Mouse (Mus musculus): ENCODE data around the gene Mrtfa.

Mrtfa gene

DNA sequence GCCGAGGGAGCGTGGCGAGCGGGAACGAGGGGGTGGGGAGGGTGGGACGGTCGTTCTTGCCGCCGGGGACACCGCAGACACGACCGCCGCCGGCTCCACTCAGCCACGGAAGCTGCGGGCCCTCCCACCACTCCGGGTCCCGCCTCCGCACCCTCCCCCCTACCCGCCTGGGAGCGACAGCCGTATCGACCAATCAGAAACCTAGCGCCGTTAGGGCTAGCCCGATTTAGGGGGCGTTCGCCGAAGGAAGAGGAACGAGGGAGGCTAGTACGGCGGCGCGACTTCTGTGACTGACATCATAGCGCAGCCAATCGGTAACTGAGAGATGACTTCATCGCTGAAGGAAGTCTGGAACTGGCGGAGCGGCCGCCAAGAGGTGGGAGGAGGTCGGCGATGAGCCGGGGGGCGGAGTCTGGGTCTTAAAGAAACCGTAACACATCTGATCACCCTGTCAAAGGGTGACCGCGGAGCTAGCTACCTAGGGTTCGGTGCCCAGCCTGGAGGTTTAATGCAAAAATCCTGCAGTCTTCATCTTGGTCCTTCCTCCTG, at the start of gene Mrtfa:
TSS of gene Mrtfa (minus strand) at position 128 of the 549 bp plus-strand sequence.
- DNase-seq = peak; percentile 100

DNA sequence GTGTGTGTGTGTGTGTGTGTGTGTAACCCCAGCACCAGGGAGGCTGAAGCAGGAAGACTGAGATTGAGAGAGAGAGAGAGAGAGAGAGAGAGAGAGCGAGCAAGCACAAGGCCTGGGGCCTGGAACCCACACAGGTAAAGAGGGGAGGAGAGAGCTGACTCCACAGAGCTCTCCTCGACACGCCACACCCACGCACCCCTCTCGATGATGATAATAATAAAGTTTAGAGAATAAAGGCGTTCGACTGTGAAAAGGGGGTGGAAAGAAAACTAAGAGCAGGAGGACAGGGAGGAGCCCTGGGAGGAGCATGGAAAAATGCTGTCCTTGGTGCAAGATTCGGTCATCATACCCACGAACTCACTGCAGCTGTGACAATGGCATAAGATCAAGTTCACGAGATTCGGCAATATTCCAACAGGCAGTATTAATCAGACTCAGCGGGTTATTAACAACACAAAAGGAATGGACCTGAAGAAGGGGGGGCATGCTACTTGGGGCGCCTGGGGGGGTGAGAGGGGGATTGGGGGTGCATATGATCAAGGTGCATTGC, 49.3 kb upstream of the Mrtfa start:
- DNase-seq = no peak

DNA sequence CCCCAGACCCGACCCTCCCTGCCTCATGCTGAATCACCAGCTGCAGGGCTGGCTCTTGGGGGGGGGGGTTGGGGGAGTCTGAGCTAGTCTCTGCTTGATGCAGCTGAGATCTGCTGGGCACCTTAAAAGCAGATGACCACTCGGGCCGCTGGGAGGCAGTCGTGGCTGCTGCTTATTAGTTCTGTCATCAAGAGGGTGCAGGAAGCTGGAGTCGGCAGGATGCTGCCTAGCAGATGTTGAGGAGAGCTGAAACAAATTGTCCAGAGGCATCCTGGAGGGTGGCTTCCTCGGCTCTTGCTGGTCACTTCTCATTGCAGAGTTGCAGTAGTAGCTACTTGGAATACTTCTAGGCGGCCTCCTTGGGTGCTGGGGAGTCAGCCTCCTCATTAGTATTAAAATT, 48.7 kb upstream of the Mrtfa start:
- peak; percentile 92 for DNase-seq

DNA sequence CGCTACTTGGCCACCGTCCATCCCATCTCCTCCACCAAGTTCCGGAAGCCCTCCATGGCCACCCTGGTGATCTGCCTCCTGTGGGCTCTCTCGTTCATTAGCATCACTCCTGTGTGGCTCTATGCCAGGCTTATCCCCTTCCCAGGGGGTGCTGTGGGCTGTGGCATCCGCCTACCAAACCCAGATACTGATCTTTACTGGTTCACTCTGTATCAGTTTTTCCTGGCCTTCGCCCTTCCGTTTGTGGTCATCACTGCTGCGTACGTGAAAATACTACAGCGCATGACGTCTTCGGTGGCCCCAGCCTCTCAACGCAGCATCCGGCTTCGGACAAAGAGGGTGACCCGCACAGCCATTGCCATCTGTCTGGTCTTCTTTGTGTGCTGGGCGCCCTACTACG, 46.9 kb upstream of the Mrtfa start:
- no peak for DNase-seq

DNA sequence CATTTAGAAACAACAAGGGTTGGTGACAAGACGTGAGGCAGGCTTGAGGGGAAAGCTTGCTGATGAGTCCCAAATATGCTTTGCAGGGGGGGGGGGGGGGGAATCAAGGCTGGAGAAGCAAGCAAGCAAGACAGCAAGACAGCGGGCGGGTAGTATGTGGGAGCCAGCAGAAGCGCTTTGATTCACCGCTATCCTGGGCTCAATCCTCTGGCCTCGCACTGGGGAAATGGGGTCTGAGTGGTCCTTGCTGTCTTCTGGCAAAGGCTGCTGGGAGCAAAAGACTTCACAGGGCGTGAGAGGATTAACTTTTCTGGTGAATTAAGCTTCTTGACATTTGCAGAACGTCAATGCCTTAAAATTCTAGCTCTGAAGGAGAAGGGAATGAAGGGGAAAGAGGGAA, 45.5 kb upstream of the Mrtfa start:
- DNase-seq = no peak

DNA sequence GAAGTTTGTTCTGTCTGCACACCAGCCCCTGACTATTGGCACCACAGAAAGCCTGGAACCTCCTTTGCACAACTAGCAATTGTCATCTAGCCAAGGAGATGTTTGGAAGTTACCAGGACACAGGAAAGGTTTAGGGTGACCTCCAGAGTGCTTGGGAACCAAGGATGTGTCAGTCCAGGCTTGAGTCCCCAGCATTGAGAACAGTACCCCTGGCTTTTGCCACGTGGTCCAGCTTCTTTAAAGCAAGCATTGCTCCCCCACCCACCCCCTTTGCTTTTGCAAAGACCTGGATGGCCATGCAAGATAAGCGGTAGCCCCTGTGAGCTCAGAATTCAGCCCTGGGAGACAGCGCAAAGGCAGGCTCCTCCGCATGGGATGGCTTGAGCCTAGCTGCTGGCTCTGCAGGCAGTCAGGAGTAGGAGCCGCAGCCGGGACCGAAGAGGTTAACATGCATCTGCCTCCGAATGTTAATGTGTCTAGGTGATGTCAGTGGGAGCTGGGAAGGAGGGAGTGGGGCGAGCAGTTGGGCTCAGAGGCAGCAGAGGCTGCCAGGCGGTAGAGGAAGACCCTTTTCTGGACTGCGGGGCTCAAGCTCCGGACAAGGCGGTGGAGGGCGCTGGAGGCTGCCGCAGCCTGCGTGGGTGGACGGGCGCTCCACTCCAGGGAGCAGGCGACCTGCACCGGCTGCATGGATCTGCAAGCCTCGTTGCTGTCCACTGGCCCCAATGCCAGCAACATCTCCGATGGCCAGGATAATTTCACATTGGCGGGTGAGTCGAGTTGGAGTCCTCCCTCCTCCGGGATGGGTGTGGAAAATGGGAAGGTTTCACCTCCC, 44.7 kb upstream of the Mrtfa start, which contains the start of gene Mchr1:
TSS of gene Mchr1 (plus strand) at position 414 of the 835 bp plus-strand sequence.
- DNase-seq = peak; percentile 91

DNA sequence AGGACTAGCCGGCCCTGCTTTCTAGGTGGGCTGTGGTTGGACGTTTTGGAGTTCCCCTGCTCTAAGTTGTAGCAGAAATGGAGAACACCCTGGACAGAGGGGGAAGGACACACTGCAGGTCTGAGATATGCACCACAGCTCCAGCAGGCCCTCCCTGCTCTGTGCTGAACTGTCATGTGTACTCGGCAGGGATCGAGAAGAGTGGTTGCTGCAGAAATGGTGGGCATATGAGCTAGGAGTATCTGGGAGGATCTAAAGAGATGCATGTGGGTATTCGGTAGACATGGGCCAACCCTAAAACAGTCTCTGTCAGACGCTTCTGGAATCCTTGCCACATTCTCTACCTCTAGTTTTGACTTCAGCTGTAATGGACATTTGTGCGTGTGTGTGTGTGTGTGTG, 40.8 kb upstream of the Mrtfa start:
- DNase-seq = peak; percentile 76

DNA sequence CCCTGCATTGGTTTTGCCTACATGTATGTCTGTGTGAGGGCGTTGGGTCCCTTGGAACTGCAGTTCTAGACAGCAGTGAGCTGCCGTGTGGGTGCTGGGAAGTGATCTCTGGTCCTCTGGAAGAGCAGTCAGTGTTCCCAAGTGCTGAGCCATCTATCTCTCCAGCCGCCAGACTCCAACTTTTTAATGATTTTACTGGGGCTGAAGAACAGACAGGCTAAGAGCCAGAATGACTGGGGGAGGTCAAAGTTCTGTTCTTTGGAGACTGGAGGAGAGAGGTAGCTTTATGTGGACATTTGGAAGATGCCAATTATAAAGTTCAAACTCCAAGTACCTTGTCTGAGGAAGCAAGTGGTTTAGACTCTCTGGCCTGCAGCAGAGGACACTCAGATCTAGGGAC, 39.2 kb upstream of the Mrtfa start:
- no peak for DNase-seq

DNA sequence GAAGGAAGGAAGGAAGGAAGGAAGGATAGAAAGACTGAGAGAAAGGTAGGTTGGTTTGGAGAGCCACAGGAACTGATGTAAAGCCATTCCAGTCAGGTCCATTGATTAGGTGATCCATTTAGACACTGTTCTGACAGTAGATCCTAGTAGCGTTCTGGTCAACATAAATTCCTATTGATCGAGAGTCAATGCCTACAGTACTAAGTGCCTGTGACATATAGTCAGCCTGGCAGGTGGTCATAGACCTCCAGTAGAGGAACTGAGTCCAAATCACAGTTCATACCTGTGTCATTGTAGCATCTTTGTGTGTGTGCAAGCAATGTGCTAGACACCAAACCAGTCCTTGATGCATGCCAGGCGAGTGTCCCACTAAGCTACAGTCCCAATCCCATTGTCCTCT, 37.7 kb upstream of the Mrtfa start:
- peak; percentile 54 for DNase-seq

DNA sequence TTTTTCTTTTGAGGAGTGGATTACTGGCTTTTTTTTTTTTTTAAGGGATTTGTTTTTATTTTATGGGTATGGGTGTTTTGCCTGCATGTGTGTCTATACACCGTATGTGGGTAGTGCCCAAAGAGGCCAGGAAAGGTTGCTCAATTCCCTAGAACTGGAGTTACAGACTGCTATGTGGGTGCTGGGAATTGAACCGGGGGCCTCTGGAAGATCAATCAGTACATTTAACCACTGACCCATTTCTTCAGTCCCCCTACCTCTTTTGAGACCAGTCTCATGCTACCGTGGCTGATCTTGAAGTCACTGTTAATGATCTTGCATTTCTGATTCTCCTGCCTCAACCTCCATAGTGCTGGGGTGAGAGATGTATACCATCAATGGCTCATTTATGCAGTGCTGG, 36.7 kb upstream of the Mrtfa start:
- DNase-seq = peak; percentile 62

DNA sequence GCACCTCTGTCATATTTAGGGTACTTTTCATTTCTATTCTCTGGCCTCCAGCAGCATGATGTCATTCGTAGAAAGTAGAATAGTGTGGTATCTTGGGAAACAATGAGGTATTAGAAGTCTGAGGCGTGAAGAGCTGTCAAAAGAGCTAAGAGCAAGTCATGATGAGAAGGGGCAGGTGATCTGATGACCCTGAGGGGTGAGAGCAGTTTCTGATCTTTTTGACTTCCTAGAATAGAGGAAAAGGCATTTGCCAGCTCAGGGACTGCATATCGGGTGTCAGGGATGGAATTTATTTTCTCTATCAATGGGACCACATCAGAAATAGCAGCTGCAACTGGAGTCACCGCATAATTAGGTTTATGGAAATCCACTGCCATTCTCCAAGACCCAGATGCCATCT, 36.2 kb upstream of the Mrtfa start:
- peak; percentile 61 for DNase-seq

DNA sequence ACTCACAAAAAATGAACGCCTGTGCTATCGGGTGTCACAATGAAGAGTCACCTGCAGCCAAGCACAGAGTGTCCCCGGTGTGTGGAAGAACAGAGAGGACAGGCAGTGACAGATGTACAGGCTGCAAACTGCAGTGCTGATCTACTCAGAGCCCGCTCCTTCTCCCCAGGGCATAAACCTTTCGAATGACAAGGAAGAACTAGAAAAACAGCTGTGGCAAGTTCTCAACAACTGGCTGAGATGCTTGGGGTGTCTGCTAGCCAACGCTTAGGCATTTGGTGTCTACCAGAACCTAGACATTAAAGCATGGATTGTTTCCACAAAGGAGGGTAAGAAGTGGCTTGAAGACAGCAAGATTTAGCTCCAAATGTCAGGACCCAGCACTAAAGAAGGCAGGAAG, 35.2 kb upstream of the Mrtfa start:
- DNase-seq = peak; percentile 63

DNA sequence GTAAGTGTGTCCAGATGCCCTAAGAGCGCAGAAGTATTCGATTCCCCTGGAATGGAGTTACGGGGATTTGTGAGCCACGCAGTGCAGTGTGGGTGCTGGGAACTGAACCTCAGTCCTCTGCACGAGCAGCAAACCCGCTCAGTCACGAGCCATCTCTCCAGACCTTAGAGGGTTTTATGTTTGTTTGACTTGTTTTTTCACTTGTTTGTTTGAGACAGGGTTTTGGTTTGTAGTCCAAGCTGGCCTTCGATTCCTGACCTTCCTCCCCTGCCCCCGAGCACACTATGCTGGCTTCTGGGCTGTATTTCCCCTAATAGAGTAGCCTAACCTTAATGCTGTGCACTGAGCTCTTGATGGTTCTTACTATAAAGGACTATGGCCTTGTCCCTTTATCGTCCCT, 34.5 kb upstream of the Mrtfa start:
- peak; percentile 60 for DNase-seq

DNA sequence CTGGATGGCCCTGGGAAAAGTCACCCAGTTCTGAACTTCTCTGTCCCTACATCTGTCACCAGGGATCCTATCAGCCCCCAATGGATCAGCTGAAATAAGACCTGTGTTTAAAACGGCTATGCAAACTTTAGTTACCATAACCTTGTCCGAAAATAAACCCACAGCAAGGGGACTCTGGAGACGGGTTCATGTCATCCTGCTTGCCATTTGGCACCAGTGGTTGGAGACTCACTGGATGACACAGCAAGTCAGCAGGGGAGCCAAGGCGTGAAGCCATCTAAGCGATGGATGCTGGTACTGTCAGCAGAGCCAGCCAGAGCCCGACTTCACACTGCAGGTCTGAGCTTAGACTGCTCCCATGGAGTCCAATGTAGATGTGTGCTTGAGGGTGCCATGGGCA, 30.9 kb upstream of the Mrtfa start:
- DNase-seq = peak; percentile 87

DNA sequence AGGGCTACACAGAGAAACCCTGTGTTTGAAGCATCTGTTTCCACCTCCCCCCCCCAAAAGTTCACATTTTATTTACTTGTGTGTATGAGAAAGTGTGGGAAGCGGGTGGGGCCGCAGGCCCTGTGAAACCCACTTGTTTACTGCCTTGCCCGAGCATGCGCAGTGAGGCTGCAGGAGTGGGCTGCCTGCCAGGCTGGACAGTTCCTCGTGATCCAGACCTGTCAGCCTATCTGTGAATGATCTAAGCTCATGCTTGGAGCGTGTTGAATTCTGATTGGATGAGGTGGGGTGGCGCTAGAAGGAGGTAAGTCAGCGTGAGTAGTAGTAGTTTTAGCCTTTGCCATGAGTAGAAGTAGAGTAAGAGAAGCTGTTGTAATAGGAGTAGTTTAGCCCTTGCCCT, 29.5 kb upstream of the Mrtfa start:
- DNase-seq = peak; percentile 87

DNA sequence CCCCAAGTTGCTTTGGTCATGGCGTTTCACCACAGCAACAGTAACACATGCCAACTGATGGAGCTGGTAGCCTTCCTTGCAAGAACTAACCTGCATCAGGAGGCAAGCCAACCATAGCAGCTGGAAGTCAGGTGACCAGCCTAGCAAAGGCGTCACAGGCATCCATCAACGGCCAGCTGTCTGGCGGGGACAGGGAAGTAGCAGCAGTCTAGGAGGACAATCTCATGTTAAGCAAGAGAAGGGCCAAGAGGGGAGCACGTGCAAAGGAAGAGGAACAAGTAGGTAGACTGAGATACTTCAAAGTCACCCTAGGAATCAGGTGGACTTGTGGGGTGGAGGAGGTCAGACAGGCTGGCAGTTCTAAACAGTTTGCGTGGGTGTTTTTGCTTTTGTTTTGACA, 28.5 kb upstream of the Mrtfa start:
- DNase-seq = peak; percentile 82

DNA sequence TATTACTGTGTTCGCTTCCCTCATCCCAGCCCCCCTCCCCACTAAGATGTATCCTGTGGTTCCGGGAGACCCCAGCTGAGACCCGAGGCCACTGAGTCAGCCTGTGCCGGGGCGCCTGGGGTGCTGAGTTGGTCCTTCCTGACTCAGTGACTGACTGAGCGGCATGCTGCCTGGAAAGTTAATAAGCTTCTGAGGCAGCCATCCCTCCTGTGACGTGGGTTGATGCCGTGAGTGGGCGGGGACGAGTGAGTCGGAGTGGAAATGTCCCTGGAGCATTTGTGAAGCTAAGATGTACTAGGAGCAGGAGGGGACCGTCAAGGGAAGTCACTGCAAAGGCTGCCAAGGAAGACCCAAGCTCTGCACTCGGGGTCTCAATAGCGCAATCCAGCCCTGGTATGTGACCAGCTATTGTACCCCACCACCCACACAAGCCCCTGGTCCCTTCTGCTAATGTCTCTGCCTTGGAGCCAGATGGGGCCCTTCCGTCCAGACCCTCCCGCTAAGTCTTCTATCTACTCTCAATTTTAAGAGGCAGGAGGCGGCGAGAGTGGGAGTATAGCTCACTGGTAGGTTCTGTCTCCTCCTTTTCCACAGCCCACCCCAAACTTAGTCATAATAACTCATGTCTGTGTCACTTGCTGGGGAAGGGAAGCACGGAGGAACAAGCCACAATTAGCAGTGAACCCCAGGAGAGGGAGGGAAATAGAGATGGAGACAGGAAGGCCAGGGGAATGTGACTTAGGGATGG, 26.5 kb upstream of the Mrtfa start:
- peak; percentile 81 for DNase-seq

DNA sequence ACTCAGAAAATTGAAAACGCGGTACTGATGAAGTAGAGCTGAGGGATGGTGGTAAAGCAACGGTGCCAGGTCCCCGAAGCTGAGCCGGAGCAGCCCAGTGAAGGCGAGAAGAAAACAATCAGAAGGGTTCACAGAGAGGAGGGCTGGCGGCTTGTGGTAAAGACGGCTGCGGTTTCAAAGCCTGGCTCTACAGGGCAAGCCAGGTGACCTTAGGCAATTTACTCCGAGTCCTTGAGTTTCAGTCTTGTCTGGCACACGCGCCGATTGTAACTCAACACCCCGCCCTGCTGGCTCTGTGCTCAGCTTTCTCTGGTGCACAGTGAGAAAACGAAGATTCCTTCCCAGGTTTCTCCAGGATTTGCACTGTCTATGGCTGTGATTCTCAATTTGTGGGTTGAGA, 22.4 kb upstream of the Mrtfa start:
- DNase-seq = peak; percentile 89

DNA sequence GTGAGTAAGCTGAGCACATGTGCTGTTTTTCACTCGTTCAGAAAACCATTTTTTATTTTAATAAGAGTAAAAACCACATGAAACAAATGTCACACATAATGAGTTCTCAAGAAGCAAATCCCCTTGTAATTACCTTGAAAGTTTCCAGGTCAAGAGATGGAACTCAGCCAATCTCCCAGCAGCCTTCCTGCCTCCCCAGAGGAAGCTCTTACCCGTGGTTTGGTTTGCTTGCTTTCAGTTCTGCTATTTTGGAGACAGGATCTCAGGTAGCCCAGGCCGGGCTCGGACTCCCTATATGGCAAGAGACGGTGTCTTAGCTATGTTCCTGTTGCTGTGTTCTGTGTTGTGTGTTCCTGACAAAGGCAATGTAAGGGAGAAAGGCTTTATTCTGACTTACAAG, 19.9 kb upstream of the Mrtfa start:
- no peak for DNase-seq

DNA sequence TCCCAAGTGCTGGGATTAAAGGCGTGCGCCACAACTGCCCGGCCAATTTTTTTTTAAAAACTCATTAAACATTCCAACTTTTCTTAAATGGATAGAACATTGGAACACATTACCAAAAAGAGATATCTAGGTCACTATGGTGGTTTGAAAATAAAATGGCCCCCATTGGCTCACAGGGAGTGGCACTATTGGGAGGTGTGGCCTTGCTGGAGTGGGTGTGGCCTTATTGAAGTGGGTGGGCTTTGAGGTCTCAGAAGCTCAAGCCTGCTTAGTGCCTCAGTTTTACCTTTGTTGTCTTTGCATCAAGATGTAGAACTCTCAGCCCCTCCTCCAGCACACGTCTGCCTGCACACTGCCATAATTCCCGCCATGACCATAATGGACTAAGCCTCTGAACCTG, 11.9 kb upstream of the Mrtfa start:
- DNase-seq = peak; percentile 51

DNA sequence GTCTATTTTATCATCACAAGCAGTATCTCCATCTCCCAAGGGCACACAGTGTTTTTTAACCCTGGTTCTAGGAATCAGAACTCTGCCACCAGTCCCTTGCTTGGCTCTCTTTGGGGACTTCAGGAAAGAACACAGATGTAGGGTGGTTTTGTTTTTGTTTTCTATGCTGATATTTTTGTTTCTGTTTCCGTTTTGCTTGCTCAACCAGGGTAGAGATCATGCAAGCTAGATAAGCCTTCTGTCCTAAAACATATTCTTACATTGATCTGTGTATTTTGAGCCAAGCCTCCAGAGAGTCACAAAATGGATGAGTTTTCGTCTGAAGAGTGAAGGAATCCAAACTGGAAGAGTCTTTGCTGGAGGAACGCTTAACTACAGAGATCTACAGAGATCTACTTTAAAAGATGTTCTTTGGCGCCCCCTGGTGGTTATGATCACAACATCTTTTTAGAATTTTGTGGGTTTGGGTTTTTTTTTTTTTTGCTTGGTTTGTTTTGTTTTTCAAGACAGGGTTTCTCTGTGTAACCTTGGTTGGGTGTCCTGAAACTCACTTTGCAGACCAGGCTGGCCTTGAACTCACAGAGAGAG, 8.9 kb upstream of the Mrtfa start:
- peak; percentile 71 for DNase-seq

DNA sequence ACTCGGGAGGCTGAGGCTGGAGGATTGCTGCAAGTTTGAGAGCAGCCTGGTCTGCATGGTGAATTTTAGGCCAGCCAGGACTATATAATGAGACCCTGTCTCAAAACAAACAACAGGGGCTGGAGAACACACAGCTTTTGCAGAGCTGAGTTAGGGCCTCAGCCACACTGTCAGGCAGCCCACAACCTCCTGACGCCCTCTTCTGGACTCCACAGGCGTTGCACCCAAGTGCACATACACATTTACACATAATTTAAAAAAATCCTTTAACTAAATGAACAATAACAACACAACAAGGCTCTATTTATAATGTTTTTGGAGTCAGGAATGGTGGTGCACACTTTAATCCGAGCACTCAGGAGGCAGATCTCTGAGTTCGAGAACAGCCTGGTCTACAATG, 7.9 kb upstream of the Mrtfa start:
- DNase-seq = peak; percentile 82

DNA sequence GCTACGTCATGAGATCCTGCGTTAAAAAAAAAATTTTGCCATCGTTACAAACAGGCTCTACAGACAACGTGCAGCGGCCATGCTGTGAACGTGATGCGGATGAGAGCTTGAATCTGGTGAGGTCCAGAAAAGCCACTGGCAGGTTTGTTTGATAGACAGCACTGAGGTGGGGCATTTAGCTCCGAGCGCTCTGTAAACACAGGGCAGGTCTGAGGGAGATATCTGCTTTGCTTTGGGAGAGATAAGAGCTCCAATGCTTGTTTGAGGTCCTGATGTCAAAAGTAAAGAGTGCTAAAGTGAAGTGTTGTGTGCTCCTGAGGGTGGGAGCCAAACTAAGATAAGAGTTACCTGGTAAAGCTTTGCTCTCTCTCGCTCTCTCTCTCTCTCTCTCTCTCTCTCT, 6.6 kb upstream of the Mrtfa start:
- DNase-seq = no peak
